Mouse (Mus musculus) heart, adult 9 months (tissue): ENCODE data around the gene Vps72.
"Not testable (repeated sequence)": the region's sequence is repeated elsewhere in the genome, so short reads cannot be mapped to it uniquely, and the experiment has no call there.

Experiments
- DNase-seq, 2 experiments: peaks; one replicate each; pipeline ENCODE4 v3.0.0; 2022; ENCODE audit warnings: low spot score in 2 of 2

Gene Vps72

DNA sequence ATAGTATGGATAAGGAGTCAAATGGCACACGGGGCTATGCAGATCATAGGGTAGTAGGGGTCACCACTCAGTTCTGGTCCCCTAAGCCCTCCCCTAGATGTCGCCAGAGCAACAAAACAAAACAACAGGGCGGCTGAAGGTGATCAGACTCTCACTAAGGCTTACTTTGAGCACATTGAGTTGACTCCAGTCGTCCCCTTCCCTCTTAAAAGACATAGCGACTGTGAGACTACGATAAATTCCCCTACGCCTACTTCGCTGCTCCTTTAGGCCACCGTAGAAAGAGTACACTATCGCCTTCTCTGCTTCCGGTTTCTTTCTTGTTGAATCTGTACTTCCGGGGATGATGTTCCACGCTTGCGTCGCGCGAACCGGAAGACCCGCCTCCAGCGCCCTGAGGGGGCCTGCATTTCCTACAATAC lies 22.9 kb downstream of the Vps72 start, which contains the start of the genes Scnm1 and Lysmd1:
TSS of gene Scnm1 (minus strand) at position 332 of the 422 bp plus-strand sequence.
TSS of gene Lysmd1 (plus strand) at position 409 of the 422 bp plus-strand sequence.
- peak; percentile 93 to 94 for DNase-seq

DNA sequence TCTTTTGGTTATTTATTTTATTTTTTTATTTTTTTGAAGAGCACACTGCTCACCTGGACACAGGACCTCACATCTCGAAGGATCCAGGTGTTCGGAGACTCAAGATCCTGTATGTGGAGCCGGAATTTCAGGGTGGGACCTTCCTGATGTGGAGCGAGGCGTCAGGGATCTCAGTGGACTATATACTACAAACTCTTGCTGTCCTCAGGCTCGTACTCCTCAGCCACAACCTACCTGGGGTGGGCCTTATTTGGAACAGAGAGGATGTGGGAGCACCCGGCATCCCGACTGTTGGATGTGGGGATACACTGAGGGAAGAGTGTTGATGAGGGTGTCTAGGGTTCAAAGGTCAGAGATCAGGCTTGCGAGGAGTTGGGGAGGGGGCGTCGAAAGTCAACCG lies 23.3 kb downstream of the Vps72 start:
- DNase-seq = not testable (repeated sequence)

DNA sequence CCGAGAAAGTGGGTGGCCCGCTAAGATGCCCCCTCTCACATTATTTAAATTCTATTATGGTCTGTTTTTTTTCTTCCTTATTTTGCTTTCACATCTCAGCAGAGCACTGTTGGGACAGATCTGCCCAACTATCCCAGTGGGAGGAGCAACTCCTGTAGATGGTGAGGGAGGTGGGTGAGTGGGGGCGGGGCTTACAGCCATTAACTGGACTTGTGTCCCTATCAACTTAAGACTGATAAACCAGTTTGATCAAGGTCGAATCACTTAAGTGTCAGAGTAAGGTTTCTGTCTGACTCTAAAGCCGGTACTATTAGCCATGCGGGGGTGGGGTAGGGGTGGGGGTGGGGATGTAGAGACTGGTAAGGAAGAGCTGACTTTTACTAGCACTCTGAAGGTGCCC lies 24.2 kb downstream of the Vps72 start:
- peak in 1 of 2 experiments; percentile 52 for DNase-seq

DNA sequence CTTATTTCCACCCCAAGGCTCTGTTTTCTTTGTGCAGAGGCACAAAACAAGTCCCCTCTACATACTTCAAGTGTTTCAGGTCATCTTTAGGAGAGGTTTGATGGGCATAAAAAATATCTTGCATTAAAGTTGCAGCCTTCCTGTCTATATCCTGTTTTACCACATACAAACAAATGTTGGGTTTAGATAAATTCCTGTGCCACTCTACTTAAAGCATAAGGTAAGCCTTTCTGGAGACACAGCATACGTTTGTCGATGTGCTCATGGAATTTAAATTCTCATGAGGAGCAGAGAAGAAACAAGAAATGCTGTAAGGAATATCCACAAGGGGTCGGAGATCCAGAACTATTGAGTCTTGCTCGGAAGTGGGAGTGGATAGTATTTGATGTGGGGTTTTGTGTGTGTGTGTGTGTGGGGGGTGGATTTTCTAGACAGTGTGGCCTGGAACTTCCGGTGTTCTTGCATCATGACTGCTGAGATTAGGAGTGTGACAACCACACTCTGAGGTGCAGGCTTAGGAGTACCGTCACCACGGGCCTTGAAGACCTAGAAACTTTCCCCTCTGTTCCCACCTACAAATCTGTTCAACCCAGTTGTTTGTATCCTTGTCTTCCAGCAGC lies 24.7 kb downstream of the Vps72 start:
- DNase-seq = no peak

DNA sequence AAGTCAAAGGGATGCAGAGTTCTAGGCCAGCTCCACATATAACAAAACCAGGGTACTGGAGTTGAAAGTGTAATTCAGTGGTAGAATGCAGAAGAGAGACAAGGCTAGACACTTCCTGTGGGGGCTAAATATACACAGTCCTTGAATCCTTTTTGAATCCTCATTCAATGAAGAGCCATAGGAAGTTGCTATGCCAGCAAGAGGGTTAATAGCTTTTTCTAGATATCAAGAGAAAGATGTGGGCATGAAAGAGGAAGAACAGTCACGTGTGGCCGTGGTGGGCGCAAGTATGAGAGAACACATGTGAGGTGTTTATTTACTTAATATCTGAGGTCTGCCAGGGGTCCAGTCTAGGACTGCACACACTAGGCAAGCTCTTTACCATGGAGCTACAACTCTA lies 25.5 kb downstream of the Vps72 start:
- no peak for DNase-seq

DNA sequence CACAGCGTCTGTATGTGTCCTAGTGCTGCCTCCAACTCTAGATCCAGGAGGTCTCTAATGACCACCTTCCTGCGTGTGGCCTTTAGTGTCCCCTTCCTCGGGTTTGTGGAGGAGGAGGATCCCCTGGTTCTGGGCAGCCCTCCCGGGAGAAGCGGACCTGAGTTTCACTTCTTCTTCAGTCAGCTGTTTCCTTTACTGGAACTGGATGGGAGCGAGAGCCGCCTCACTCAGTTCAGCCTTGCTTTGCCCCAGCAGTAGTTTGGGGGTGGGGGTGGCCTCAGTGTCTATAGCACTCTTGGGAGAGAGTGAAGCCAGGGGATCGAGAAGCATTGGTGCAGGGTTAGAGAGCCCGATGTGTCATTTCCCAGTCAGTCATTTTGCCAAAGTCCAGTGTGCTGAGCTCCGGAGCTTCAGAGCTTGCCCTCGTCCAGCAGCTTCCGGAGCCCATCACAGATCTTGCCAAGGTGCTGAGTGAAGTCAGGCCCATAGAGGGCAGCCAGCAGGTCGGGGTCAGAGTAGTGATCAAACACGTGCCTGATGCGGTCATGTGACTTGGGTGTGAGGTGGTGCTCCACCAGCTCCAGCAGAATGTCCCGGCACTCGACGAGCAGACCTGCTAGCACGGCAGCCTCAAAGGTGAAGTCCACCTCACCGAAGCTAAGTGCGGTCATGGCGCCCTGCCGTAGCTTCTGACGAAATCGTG lies 28.9 kb downstream of the Vps72 start:
- no peak for DNase-seq

DNA sequence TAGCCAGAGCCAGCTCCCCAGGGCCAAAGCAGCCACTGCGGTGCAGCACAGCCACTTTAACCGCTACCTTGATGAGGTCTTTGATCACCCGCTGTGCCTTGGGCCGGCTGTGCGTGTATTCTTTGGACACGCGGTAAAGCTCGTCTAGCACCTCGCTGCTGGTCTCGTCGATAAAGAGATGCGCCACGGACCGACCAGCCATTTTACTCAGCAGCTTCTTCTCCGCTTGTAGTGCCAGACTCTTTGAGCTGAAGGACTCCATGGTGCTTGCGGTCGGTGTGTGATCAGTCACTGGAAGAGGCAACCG lies 29.4 kb downstream of the Vps72 start:
- DNase-seq = no peak

DNA sequence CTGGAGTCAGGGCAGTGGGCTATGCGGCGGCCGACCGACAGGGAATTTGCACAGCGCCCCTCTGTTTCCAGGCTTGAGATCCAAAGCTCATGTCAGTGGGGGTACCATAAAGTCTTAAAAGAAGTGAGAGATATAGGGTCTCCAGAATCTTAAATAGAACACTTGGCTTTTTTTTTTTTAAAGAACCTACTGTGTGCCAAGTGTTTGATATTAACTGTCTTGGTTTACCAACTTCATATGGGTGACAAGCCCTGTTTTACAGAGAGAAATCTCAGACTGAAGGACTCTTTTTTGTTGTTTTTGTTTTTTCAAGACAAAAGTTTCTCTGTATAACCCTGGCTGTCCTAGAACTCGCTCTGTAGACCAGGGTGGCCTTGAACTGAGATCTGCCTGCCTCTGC lies 30.0 kb downstream of the Vps72 start:
- DNase-seq = no peak

DNA sequence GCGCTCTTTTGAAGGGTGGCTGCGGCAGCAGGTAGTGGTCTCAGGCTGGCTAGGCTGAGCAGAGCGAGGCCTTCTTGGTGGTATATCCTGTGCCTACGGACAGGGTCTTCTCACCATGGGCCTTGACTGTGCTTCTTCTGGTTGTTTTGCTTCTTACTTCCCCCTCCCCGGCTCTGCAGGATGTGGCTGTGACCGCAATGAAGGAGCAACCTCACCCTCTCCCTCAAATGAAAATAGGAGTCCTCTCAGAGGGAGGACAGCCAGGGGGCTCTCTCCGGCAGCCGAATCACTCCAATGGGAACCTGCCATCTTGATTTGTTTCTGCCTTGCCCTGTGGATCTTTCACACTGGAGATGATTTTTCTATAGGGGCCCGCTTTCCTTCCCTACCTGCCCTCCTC lies 30.7 kb downstream of the Vps72 start:
- DNase-seq = no peak

DNA sequence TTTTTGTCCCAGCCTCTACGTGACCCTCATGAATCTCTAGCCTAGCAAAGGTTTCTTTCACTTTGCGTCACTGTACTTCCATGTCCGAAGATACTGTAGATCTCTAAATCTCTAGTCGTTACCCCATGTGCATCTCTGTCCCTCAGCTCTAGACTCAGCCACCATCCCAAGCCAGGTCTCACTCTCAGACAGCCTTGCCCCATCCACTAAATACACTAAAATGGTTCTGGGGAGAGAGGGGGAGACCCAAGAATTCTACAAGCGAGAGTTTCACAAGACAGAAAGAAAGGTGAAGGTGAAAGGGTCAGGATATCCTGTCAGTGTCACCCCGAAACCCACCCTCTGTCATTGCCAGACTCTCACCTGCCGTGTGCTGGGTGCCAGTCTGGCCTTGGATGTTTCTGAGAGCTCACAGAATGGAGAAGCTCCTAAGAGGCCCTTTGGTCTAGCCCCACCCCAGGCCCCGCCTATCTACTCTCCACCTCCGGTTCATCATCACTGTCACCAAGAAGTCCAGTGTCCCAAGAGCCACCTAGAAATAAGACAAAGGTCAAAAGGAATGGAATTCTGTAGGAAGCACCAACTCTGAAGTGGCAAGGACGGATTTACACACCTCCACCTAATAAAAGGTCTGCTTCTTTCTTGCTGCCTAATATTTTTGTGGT lies 31.3 kb downstream of the Vps72 start, which contains the start of gene Tnfaip8l2:
TSS of gene Tnfaip8l2 (minus strand) at position 409 of the 665 bp plus-strand sequence.
- no peak for DNase-seq

DNA sequence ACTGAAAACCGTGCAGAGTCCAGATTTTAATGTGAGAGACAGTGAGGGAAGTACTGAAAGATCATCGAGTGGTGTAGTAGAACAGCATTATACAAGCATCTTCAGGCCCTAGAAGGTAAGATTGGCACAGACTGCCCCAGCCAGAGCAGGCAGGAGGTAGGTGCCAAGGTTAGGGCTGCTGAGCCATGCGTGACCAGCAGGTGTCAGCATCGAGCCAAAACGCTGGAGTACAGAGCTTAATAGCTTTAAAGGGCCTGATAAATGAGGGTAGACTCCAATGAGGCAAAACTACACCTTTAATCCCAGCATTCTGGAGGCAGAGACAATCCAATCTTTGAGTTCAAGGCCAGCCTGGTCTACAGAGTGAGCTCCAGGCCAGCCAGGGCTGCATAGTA lies 31.8 kb downstream of the Vps72 start:
- peak; percentile 70 to 88 for DNase-seq

DNA sequence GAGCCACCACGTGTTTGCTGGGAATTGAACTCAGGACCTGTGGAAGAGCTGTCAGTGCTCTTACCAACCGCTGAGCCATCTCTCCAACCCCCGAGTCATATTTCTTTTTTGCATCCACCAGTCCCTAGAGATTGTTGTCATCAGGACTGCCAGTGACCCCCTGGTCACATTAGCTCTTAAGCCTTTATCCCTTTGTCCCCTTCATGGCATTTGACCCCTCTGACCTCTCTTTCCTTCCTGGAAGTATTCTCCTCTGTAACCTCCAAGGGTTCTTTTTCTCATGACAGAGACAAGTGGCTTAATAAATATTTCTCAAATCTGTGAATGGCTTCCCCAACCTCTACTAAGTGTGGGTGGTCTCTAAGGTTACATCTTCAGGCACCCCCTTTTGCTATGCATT lies 37.1 kb downstream of the Vps72 start:
- no peak for DNase-seq

DNA sequence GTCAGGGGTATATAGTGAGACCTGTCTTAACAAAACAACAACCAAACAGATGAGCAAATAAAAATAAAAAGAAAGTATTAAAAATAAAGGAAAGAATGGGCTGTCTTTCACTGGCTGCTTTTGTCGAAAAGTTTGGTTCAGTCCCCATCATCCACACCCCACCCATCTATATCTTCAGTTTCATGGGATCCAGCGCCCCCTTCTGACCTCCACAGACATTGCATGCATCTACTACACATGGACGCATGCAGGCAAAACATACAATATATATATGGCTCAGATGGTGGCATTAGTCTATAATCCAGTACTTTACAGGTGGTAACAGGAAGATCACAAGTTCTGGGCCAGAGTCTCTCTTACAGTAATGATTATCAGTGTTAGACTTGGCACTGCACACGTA lies 43.1 kb downstream of the Vps72 start:
- DNase-seq = no peak

DNA sequence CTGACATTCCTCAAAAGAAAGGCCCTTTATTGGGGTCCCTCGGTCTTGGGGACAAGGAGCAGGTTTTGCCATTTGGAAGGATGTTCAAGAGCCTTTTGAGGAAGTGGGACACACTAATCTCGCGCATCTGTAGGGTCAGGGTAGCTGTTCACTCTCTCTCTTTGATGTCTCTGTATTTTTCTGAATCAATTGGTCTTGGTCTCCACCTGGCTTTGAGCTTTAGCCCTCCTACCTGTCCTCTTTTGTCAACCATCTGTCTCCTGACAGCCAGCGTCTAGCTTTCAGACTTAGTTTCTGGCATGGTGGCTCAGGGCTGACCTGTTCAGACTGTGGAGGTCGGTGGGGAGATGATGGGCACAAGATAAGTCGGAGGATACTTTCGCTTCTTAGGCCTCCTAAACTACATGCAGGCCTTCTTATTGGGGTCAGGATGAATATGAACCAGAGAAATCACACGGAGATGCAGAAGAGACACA lies 48.7 kb downstream of the Vps72 start:
- no peak for DNase-seq

DNA sequence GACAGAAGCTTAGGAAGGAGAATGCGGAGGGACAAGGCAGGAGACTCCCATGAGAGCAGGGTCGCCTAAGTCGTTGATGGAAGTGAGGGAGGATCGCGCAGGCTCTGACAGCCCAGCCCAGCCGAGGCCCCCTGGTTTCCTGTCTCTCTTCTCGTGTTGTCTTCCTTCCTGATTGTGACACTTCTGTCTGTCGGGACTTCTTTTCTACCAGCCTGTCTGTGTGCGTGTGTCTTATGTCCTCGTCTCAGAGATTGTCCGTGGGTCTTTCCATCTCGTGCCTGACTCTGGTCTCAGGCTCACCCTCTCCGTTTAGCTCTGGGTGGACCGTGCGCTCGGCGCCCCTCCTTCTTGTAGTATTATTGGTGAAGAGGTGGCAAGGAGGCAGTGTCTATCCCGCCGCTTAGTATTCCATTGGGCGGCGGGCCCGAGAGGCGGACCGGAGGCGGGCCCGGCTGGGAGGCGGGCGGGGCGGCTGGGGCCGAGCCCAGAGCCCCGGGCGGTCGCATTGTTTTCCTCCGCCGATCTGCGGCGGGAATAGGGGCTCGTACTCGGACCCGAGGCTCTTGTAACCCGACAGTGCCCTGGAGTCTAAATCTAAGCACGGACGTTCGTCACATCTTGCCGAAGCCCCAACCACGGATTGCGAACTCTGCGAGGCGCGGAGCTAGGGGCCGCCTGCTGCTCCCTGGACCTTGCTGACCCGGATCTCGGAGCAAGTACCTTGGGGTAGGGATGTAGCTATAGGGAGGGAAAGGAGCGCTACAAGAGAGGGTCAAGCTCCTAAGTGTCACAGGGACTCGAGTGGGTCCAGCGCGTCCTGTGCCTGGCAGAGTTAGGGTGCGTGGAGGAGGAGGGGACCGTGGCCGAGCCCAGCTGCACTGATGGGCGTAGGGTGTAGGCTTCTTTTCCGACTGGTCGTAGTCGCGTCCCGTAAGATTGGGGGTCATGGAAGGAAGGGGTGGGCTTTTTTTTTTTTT lies 49.5 kb downstream of the Vps72 start, which contains the start of gene Sema6c:
TSS of gene Sema6c (plus strand) at position 471 of the 977 bp plus-strand sequence.
- DNase-seq = peak; percentile 91 to 93

DNA sequence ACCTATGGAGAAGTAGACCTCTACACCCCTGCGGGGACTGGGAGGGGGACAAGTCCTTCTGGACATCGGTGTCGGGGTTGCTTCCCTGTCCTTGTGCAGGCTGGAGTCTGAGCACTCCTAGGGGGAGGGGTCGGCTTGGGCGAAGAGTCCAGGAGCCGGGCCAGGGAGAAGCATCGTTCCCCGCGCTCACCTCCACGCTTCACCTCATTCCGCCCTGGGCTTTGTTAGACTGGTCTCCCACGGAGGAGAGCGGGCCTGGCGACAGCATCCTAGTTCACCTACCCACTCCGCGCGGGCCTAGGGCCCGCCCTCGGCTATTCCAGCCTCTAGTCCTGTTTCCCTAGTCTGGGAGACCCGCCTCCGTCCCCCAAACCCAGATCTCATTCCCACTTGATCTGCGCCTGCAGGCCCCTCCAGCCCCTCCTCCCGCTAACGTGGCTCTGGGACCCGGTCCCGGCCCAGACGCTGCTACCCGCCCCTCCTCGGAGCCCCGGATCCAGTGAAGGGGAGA lies 50.3 kb downstream of the Vps72 start:
- DNase-seq = no peak

DNA sequence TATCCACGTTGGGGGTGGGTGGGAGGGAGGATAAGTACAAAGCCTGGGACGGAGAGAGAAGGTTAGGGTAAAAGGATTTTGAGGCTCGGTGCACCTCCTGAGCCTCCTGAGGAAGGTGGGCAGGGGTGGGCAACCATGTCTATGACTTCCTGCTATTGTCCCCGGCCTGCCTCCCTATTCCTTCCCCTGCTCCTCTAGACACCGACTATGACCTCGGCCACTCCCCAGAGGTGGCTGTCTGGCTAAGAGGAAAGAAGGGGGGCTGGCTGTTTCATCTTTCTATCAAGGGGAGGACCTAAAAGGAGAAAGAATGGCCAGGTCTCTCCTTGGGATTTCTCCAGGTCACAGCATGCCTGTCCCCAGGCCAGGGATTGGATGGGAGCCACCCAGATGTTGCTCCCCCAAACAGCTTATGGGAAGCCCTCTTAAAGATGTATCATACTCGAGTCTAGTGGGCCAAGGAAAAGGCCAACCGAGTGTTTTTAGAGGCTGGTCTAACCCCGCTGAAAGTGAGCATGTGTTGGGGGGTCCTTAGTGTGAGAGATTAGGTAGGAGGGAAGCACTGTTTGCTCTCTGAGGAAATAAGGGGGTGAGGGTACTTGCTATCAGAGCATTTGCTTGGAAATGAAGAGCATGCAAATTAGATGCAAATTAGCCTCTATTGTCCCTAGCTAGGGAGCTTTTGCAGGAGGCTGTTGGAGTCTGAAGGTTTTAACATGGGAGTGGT lies 51.0 kb downstream of the Vps72 start:
- no peak for DNase-seq

DNA sequence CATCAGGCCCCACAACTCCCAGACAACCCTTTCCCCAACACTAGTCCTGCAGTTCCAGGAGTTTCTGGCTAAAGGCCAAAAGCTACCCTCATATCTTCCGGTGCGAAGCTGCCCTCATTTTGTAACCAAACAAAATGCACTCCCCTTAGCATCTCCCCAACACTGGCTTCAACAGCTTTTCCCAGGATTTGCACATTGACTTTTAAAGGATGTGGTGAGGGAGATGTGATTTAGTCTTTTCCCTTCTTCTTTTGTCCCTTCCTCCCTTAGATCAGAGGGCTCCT lies 51.5 kb downstream of the Vps72 start:
- no peak for DNase-seq

DNA sequence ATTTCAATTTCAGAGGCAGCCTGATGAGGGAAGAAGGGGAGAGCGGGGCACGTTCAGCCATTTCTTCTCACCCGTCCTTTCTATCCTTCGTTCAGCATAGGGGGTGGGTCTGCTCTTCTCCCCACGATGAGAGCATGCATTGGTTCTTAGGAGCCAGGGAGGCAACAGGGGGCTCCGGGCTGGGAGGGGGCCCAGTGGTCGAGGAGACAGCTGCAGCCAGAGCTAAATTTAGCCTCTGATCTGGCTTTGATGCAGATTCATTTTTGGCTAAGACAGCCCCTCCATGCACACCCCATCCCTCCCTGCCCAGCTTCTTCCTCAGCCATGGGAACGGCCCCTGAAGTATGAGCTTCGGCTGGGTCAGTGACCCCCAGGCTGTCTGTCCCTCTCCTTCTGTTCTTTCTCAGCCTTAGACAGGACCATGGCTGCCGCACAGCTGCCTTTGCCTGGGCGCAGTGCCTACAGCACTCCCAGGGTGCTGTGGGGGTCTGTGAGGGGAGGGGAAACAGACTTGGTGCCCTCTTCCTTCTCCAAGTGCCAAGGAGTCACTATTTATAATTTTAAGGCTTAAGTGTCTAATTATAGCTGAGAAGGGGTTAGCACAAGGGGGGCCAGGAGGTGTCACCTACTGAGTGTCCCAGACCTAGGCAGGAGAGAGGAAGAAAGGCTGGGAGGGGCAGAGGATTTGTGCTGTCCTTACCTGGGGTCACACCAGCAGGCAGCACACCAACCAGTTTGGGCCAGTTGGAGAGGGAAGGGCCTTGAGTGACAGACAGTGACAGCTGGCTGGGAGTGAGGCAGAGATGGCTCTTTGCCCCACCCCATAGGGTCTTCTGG lies 52.8 kb downstream of the Vps72 start:
- DNase-seq = peak in 1 of 2 experiments; percentile 14

DNA sequence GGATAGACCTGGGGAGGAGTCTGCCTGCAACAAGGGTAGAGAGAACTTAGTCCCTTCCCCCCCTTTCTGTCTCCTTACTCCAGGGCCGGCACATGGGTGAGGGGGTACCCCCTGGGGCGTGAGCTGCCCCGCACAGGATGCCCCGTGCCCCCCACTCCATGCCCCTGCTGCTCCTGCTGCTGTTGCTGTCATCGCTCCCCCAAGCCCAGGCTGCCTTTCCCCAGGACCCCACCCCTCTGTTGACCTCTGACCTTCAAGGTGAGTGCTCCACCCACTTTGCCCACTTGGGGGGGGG lies 53.4 kb downstream of the Vps72 start:
- DNase-seq = no peak
